Mouse (Mus musculus) liver, embryonic 14.5 days (tissue): ENCODE measurements around the gene Tefm. TPM values are rescaled to one million over a fixed set of nuclear protein-coding genes. Genes with fewer than 3 reads are reported as not detected.
"Not testable (repeated sequence)": the region's sequence is repeated elsewhere in the genome, so short reads cannot be mapped to it uniquely, and the experiment has no call there.

Experiments
- ATAC-seq: fragments of 200-750 bp; cut with Nextera tagmentation; 2 replicates; pipeline ENCODE4 v1.8.0; 2017; ENCODE audit warnings: moderate number of reproducible peaks, mild to moderate bottlenecking, moderate library complexity; ENCODE audit not compliant: insufficient read depth
- DNase-seq, 3 experiments: peaks; one replicate each; pipeline ENCODE4 v3.0.0-alpha.2; 2012 to 2013; ENCODE audit warnings: low read depth in 3 of 3, low spot score in 3 of 3
- H3K27ac ChIP-seq: fragments of 300-500 bp; sonication (generic); 2 replicates; pipeline ENCODE4 v1.5.1; 2014; ENCODE audit warnings: moderate library complexity, mild to moderate bottlenecking, control low read depth, inconsistent platforms
- H3K27me3 ChIP-seq: fragments of 300-500 bp; sonication (generic); 2 replicates; pipeline ENCODE4 v1.6.1; 2014; ENCODE audit warnings: mild to moderate bottlenecking, low read length, moderate library complexity; ENCODE audit not compliant: control insufficient read depth, insufficient read depth
- H3K36me3 ChIP-seq: fragments of 300-500 bp; sonication (generic); replicated peaks from 2 replicates; pipeline ENCODE4 v1.6.1; 2014; ENCODE audit warnings: low read depth; ENCODE audit not compliant: control insufficient read depth, insufficient read depth
- H3K4me1 ChIP-seq, 2 experiments: fragments of 200-500 bp in 1 of 2; fragments of 300-500 bp in 1 of 2; sonication (generic) in 1 of 2; replicated peaks; 2 replicates each; pipeline ENCODE4 v1.6.1; 2012 to 2014; ENCODE audit warnings: antibody characterized with exemption in 1 of 2, inconsistent platforms in 1 of 2, low read length in 1 of 2; ENCODE audit not compliant: control insufficient read depth in 2 of 2, insufficient read depth in 2 of 2
- H3K4me2 ChIP-seq: fragments of 300-500 bp; sonication (generic); 2 replicates; pipeline ENCODE4 v1.6.1; 2014; ENCODE audit warnings: low read depth, mild to moderate bottlenecking, control low read depth, moderate library complexity
- H3K4me3 ChIP-seq, 2 experiments: fragments of 200-500 bp in 1 of 2; fragments of 300-500 bp in 1 of 2; sonication (generic) in 1 of 2; 2 replicates each; pipeline ENCODE4 v1.5.1; 2012 to 2014; ENCODE audit warnings: low read depth in 2 of 2, low read length in 2 of 2, mild to moderate bottlenecking in 2 of 2, control low read depth in 1 of 2, inconsistent platforms in 1 of 2, moderate library complexity in 1 of 2; ENCODE audit not compliant: insufficient read depth in 1 of 2
- H3K9ac ChIP-seq: fragments of 300-500 bp; sonication (generic); replicated peaks from 2 replicates; pipeline ENCODE4 v1.6.1; 2014; ENCODE audit warnings: mild to moderate bottlenecking, control low read depth, moderate library complexity
- H3K9me3 ChIP-seq: fragments of 300-500 bp; sonication (generic); 2 replicates; pipeline ENCODE4 v1.6.1; 2016; ENCODE audit warnings: low read length, mixed read lengths; ENCODE audit not compliant: control insufficient read depth
- CTCF ChIP-seq: IDR thresholded peaks from 2 replicates; pipeline ENCODE4 v1.5.1; 2016; ENCODE audit warnings: antibody characterized with exemption, low read depth, control low read depth
- EP300 ChIP-seq: IDR thresholded peaks from 2 replicates; pipeline ENCODE4 v1.6.1; 2016; ENCODE audit warnings: antibody characterized with exemption, low read depth
- WGBS: fragments of 180-500 bp; shearing (Covaris S2); extraction: QIAGEN DNeasy Blood & Tissue Kit; methylation state at CpG from one replicate; pipeline ENCODE4 v1.1.7; 2014; ENCODE audit not compliant: insufficient replicate concordance; 5-methylcytosine and 5-hydroxymethylcytosine counted together
- polyA plus RNA-seq, 2 experiments: library from polyadenylated mRNA; depleted of rRNA in 1 of 2; stranded (reverse) in 1 of 2; unstranded in 1 of 2; fragments of >200 nt; fragmentation: Nextera tagmentation in 1 of 2; extraction: Ambion mirVana in 1 of 2; gene quantifications; 2 replicates each; pipeline versions ENCODE4 v1.2.1 to v1.2.3; 2012 to 2014

Tefm gene
- polyA plus RNA-seq, 2 experiments, result 7.5 to 12.5 TPM

- WGBS, result 33% methylated on average over 12 of the region's 12 CpGs
- peak; percentile 78 for ATAC-seq
- peak overlapping the region; percentile 83 for H3K4me2 ChIP-seq
- H3K4me1 ChIP-seq, H3K27ac ChIP-seq, H3K9ac ChIP-seq, H3K36me3 ChIP-seq, H3K27me3 ChIP-seq, H3K9me3 ChIP-seq: not testable (repeated sequence)
- peak in 2 of 3 experiments; percentile 19 to 37 for DNase-seq
- TF ChIP-seq CTCF, result peak; percentile 15; the same call in 1 of the 2 replicates
- peak overlapping the region; percentile 68 to 79 for H3K4me3 ChIP-seq
Observed at GRCm38 (mm10) chr11:80183054-80183704, 41.2 kb upstream of the Tefm start.

GRCm38 (mm10) chr11:80181021-80181749 lies 39.2 kb upstream of the Tefm start:
- H3K36me3 ChIP-seq, result no peaks in the 10 kb centered on the region
- H3K4me1 ChIP-seq, result 0 out of 4 replicates have a peak, but pooled peaks cover 0 to 3% of the 10 kb centered on the region in 2 experiments
- no peak overlapping the region for H3K4me3 ChIP-seq
- no peak overlapping the region for H3K9ac ChIP-seq
- H3K27ac ChIP-seq, result no peak overlapping the region
- no peaks in the 10 kb centered on the region for H3K9me3 ChIP-seq
- ATAC-seq (no peak), DNase-seq (no peak)
- H3K4me2 ChIP-seq, result no peak overlapping the region
- TF ChIP-seq CTCF, result peak; percentile 19; the same call in 1 of the 2 replicates
- no peak for TF ChIP-seq EP300
- no peaks in the 10 kb centered on the region for H3K27me3 ChIP-seq
- 50% methylated on average over 5 of the region's 5 CpGs for WGBS

- 70% methylated on average over 8 of the region's 8 CpGs for WGBS
- Histone ChIP-seq H3K4me2 (no peak overlapping the region), H3K27ac (no peak overlapping the region)
Observed at GRCm38 (mm10) chr11:80178316-80178715, 36.3 kb upstream of the Tefm start.

GRCm38 (mm10) chr11:80176911-80177895 lies 35.2 kb upstream of the Tefm start:
- WGBS, result 58% methylated on average over 11 of the region's 11 CpGs
- Histone ChIP-seq H3K4me1 (0 out of 4 replicates have a peak, but pooled peaks cover 0 to 4% of the 10 kb centered on the region in 2 experiments), H3K27me3 (no peaks in the 10 kb centered on the region), H3K9me3 (no peaks in the 10 kb centered on the region), H3K27ac (no peak overlapping the region), H3K9ac (no peak overlapping the region), H3K4me2 (no peak overlapping the region), H3K36me3 (no peaks in the 10 kb centered on the region), H3K4me3 (no peak overlapping the region)
- TF ChIP-seq CTCF, result no peak
- TF ChIP-seq EP300, result no peak
- DNase-seq (no peak), ATAC-seq (no peak)

More at GRCm38 (mm10) chr11:80178316-80178715, 36.3 kb upstream of the Tefm start:
- no peak overlapping the region for H3K4me3 ChIP-seq
- H3K36me3 ChIP-seq, result no peaks in the 10 kb centered on the region
- DNase-seq (no peak), ATAC-seq (no peak)
- no peaks in the 10 kb centered on the region for H3K9me3 ChIP-seq
- H3K4me1 ChIP-seq, result 0 out of 4 replicates have a peak, but pooled peaks cover 0 to 4% of the 10 kb centered on the region in 2 experiments
- H3K9ac ChIP-seq, result no peak overlapping the region
- TF ChIP-seq CTCF (no peak), EP300 (no peak)
- no peaks in the 10 kb centered on the region for H3K27me3 ChIP-seq
